Mouse (Mus musculus): Measurements from ENCODE around the gene Hist1h4h. TPM values are rescaled to one million over a fixed set of nuclear protein-coding genes. Genes with fewer than 3 reads are reported as not detected.

Gene Hist1h4h
- polyA plus RNA-seq, 1 experiment from 2014 or later, result 4.0 TPM

DNA sequence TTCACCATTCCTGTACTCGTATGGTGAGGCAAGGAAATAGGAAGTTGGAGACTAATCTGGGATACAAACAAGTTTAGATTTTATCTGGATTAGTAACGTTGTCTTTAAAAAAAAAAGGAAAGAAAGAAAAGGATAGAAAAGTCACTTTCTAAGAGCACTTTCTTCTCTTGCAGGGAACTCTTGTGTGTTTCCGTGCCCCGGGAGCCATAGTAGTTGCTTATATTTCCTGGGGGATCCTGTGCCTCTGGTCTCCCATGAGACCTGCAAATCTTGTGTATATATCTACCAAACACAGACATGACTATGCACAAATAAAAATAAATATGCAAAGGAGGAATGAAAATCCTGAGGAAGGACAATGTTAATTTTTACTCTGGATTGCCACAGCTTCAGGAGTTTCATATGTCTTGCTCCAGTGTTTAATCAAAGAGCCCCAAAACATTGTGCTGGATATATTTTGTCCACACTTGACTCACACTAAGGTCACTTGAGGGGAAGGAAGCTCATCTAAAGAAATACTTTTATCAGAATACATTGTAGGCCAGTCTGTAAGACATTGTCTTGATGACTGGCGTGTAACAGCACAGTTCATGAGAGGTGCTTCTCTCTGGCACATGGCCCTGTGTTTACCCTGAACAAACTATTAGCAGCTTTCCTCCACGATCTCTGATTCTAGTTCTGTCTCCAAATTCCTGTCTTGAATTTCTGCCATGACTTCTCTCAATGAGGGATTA, 46.2 kb downstream of the Hist1h4h start:
- WGBS, result 59% methylated on average over 6 of the region's 6 CpGs
- Histone ChIP-seq H3K4me1 (ENCODE audit: control insufficient read depth, insufficient read depth, low read length) (peaks cover 7% of the 10 kb centered on the region; the same call in 1 of the 2 replicates), H3K9ac (ENCODE audit: low read length) (peak overlapping the region; percentile 85), H3K36me3 (ENCODE audit: control insufficient read depth, insufficient read depth, low read length) (no peaks in the 10 kb centered on the region), H3K4me3 (ENCODE audit: low read depth, low read length) (peak overlapping the region; percentile 45), H3K4me2 (ENCODE audit: low read depth, severe bottlenecking) (peak overlapping the region; percentile 69), H3K9me3 (ENCODE audit: control insufficient read depth, low read length) (no peaks in the 10 kb centered on the region), H3K27me3 (ENCODE audit: control insufficient read depth, insufficient read depth, low read length) (no peaks in the 10 kb centered on the region), H3K27ac (replicated peaks; ENCODE audit: low read depth, low read length) (peak overlapping the region; percentile 94)
- ATAC-seq (ENCODE audit: insufficient number of reproducible peaks, low FRiP score, low TSS enrichment, low read depth), result no peak
- DNase-seq (ENCODE audit: low spot score), result peak; percentile 47

DNA sequence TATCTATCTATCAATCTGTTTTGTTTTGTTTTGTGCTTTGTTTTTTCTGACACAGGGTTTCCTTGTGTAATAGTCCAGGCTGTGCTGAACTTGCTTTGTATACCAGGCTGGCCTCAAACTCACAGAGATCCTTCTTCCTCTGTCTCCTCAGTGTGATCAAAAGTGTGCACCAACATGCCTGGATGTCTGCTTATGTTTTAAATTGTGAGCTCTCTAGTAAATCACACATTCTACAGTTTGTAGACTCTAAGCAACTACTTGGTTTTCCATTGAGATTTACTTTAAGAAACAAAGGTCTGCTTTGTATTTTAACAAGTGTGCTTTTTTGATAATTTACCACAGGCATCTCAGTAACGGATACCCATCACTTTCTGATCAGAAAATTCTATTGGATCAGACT, 47.0 kb downstream of the Hist1h4h start:
- Histone ChIP-seq H3K9me3 (ENCODE audit: control insufficient read depth, low read length) (no peaks in the 10 kb centered on the region), H3K36me3 (ENCODE audit: control insufficient read depth, insufficient read depth, low read length) (no peaks in the 10 kb centered on the region), H3K4me1 (ENCODE audit: control insufficient read depth, insufficient read depth, low read length) (peaks cover 10% of the 10 kb centered on the region), H3K9ac (ENCODE audit: low read length) (no peak overlapping the region), H3K27me3 (ENCODE audit: control insufficient read depth, insufficient read depth, low read length) (no peaks in the 10 kb centered on the region), H3K4me3 (ENCODE audit: low read depth, low read length) (no peak overlapping the region), H3K27ac (replicated peaks; ENCODE audit: low read depth, low read length) (no peak overlapping the region), H3K4me2 (ENCODE audit: low read depth, severe bottlenecking) (no peak overlapping the region)
- DNase-seq (ENCODE audit: low spot score) (no peak), ATAC-seq (ENCODE audit: insufficient number of reproducible peaks, low FRiP score, low TSS enrichment, low read depth) (no peak)
- WGBS, result 97% methylated on average over 1 of the region's 1 CpGs

Small RNAs within 50 kb of the gene (microRNA-seq; reads per million reads assigned to microRNA genes)
- gene Gm44297 (not detected), gene Gm44359 (not detected), gene Gm44394 (not detected), gene n-TStga1 (0.92 reads per million)

Other genes with a start within 250 kb of the Hist1h4h start
- 71.9 and 76.4 TPM in 2 replicates for gene Zfp322a, start 161.8 kb upstream of the Hist1h4h start, polyA plus RNA-seq (2014; fragmentation: Nextera tagmentation; extraction: Ambion mirVana)
- 16.3 and 17.4 TPM in 2 replicates for gene Abt1, start 107.2 kb upstream of the Hist1h4h start, polyA plus RNA-seq (2014; fragmentation: Nextera tagmentation; extraction: Ambion mirVana)
- not detected in 2 replicates for gene Btn1a1, start 65.1 kb upstream of the Hist1h4h start, polyA plus RNA-seq (2014; fragmentation: Nextera tagmentation; extraction: Ambion mirVana)
- 1.3 and 2.2 TPM in 2 replicates for gene Btn2a2, start 42.2 kb upstream of the Hist1h4h start, polyA plus RNA-seq (2014; fragmentation: Nextera tagmentation; extraction: Ambion mirVana)
- gene Hist1h2af, start 2.9 kb downstream of the Hist1h4h start, polyA plus RNA-seq (2014; fragmentation: Nextera tagmentation; extraction: Ambion mirVana), result 5.1 and 7.9 TPM in 2 replicates
- 7.0 and 9.4 TPM in 2 replicates for gene Hist1h3g, start 4.4 kb downstream of the Hist1h4h start, polyA plus RNA-seq (2014; fragmentation: Nextera tagmentation; extraction: Ambion mirVana)
- 0.79 and 1.0 TPM in 2 replicates for gene Hist1h2bh, start 12.3 kb downstream of the Hist1h4h start, polyA plus RNA-seq (2014; fragmentation: Nextera tagmentation; extraction: Ambion mirVana)
- gene Hist1h3f, start 13.0 kb downstream of the Hist1h4h start, polyA plus RNA-seq (2014; fragmentation: Nextera tagmentation; extraction: Ambion mirVana), result 1.4 and 2.0 TPM in 2 replicates
- gene Hist1h4f, start 20.6 kb downstream of the Hist1h4h start, polyA plus RNA-seq (2014; fragmentation: Nextera tagmentation; extraction: Ambion mirVana), result 0.67 and 2.3 TPM in 2 replicates
- 0.54 and 0.56 TPM in 2 replicates for gene Hist1h1d, start 22.2 kb downstream of the Hist1h4h start, polyA plus RNA-seq (2014; fragmentation: Nextera tagmentation; extraction: Ambion mirVana)
- gene Hist1h3e, start 31.3 kb downstream of the Hist1h4h start, polyA plus RNA-seq (2014; fragmentation: Nextera tagmentation; extraction: Ambion mirVana), result 9.6 and 9.8 TPM in 2 replicates
- 98.4 and 102 TPM in 2 replicates for gene Hist1h2ae, start 40.2 kb downstream of the Hist1h4h start, polyA plus RNA-seq (2014; fragmentation: Nextera tagmentation; extraction: Ambion mirVana)
- gene Hist1h2bg, start 40.3 kb downstream of the Hist1h4h start, polyA plus RNA-seq (2014; fragmentation: Nextera tagmentation; extraction: Ambion mirVana), result 8.2 and 10.0 TPM in 2 replicates
- 4.5 and 5.4 TPM in 2 replicates for gene Hist1h2bf, start 43.1 kb downstream of the Hist1h4h start, polyA plus RNA-seq (2014; fragmentation: Nextera tagmentation; extraction: Ambion mirVana)
- gene Hist1h2ad, start 43.3 kb downstream of the Hist1h4h start, polyA plus RNA-seq (2014; fragmentation: Nextera tagmentation; extraction: Ambion mirVana), result 2.2 and 3.1 TPM in 2 replicates
- 12.6 and 13.2 TPM in 2 replicates for gene Hist1h3d, start 44.7 kb downstream of the Hist1h4h start, polyA plus RNA-seq (2014; fragmentation: Nextera tagmentation; extraction: Ambion mirVana)
- 133 and 134 TPM in 2 replicates for gene Hist1h4d, start 50.5 kb downstream of the Hist1h4h start, polyA plus RNA-seq (2014; fragmentation: Nextera tagmentation; extraction: Ambion mirVana)
- 3.1 and 3.9 TPM in 2 replicates for gene Hist1h2be, start 90.1 kb downstream of the Hist1h4h start, polyA plus RNA-seq (2014; fragmentation: Nextera tagmentation; extraction: Ambion mirVana)
- 20.3 and 24.6 TPM in 2 replicates for gene Hist1h1e, start 91.5 kb downstream of the Hist1h4h start, polyA plus RNA-seq (2014; fragmentation: Nextera tagmentation; extraction: Ambion mirVana)
- 0.96 and 1.0 TPM in 2 replicates for gene Hist1h2ac, start 152.9 kb downstream of the Hist1h4h start, polyA plus RNA-seq (2014; fragmentation: Nextera tagmentation; extraction: Ambion mirVana)
- gene Hist1h2bc, start 153.1 kb downstream of the Hist1h4h start, polyA plus RNA-seq (2014; fragmentation: Nextera tagmentation; extraction: Ambion mirVana), result 19.9 and 21.1 TPM in 2 replicates
- 0.28 TPM in 1 of 2 replicates, not detected in the other for gene Hist1h1t, start 164.8 kb downstream of the Hist1h4h start, polyA plus RNA-seq (2014; fragmentation: Nextera tagmentation; extraction: Ambion mirVana)
- gene Hist1h4c, start 167.4 kb downstream of the Hist1h4h start, polyA plus RNA-seq (2014; fragmentation: Nextera tagmentation; extraction: Ambion mirVana), result 6.6 and 7.9 TPM in 2 replicates
- 2.1 and 3.7 TPM in 2 replicates for gene Hfe, start 179.8 kb downstream of the Hist1h4h start, polyA plus RNA-seq (2014; fragmentation: Nextera tagmentation; extraction: Ambion mirVana)
- 15.4 and 16.6 TPM in 2 replicates for gene Hist1h1c, start 207.8 kb downstream of the Hist1h4h start, polyA plus RNA-seq (2014; fragmentation: Nextera tagmentation; extraction: Ambion mirVana)
- gene Hist1h3c, start 214.6 kb downstream of the Hist1h4h start, polyA plus RNA-seq (2014; fragmentation: Nextera tagmentation; extraction: Ambion mirVana), result 13.3 and 14.0 TPM in 2 replicates
- 1.7 and 3.4 TPM in 2 replicates for gene Hist1h2bb, start 215.7 kb downstream of the Hist1h4h start, polyA plus RNA-seq (2014; fragmentation: Nextera tagmentation; extraction: Ambion mirVana)
- gene Hist1h2ab, start 220.1 kb downstream of the Hist1h4h start, polyA plus RNA-seq (2014; fragmentation: Nextera tagmentation; extraction: Ambion mirVana), result 63.8 and 65.5 TPM in 2 replicates
- gene Hist1h3b, start 221.2 kb downstream of the Hist1h4h start, polyA plus RNA-seq (2014; fragmentation: Nextera tagmentation; extraction: Ambion mirVana), result 7.5 and 12.0 TPM in 2 replicates
- gene Hist1h4b, start 226.0 kb downstream of the Hist1h4h start, polyA plus RNA-seq (2014; fragmentation: Nextera tagmentation; extraction: Ambion mirVana), result 6.3 and 7.9 TPM in 2 replicates
- gene Hist1h4a, start 230.2 kb downstream of the Hist1h4h start, polyA plus RNA-seq (2014; fragmentation: Nextera tagmentation; extraction: Ambion mirVana), result 0.35 and 0.78 TPM in 2 replicates
- gene Hist1h3a, start 231.3 kb downstream of the Hist1h4h start, polyA plus RNA-seq (2014; fragmentation: Nextera tagmentation; extraction: Ambion mirVana), result 5.1 and 5.4 TPM in 2 replicates
- gene Hist1h1a, start 232.6 kb downstream of the Hist1h4h start, polyA plus RNA-seq (2014; fragmentation: Nextera tagmentation; extraction: Ambion mirVana), result 2.8 and 4.1 TPM in 2 replicates
- gene Trim38, start 238.9 kb downstream of the Hist1h4h start, polyA plus RNA-seq (2014; fragmentation: Nextera tagmentation; extraction: Ambion mirVana), result 0.30 TPM in 1 of 2 replicates, not detected in the other

Data from limb, embryonic 11.5 days (tissue).